Mouse (Mus musculus): ENCODE measurements at regions not wholly inside any gene's neighbourhood (a gene's known extent, or its start where the extent isn't known, plus 50 kb on each side); places are given as distances from the start of the nearest gene placed in this dataset.

DNA sequence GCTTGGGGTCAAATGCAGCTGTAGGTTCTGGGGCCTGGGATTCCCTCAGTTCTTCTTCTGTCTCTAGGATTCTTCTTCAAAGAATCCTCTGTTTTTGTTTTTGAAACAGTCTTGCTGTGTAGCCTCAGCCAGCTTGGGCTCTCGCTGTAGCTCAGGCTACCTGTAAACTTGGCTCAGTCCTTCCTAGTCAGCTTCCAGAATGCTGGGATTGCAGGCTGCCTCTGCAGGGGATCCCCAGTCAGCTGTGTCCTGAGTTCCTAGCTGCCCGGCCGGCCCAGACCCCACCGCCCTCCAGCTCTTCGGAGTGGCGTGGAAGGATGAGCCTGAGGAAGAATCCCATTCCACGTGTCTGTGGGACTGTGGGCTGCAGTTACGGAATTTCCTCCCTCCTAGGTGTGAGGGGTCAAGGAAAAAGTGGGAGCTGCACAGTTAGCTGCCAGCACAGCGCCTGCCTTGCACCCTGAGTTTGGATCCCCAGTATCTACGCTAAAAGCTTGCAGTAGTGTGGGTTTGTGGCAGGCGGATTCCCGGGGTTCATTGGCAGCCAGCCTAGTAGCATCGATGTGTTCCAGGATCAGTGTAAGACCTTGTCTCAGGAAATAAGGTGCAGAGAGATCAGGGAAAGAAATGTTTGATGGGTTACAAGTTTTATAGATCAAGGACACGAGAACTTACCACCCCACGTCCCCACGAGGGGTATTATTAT is 204.0 kb downstream of the Matn1 start:
- TF ChIP-seq POLR2A (IDR thresholded peaks at IDR 0.05; ENCODE audit: control insufficient read depth, low read depth, low read length) (no peak), CTCF (IDR thresholded peaks at IDR 0.05; ENCODE audit: control insufficient read depth, insufficient read depth, insufficient replicate concordance, low read depth, low read length) (no peak)

All from testis, adult 2 months (tissue).